Mouse (Mus musculus) lung, postnatal 0 days (tissue): ENCODE results near the gene Rprd2.
A peak's percentile ranks its signal among the peaks of the same experiment; 100 is the strongest.

ENCODE experiments used
- CTCF ChIP-seq: IDR thresholded peaks from 2 replicates; pipeline ENCODE4 v1.5.1; 2016; ENCODE audit warnings: antibody characterized with exemption, mild to moderate bottlenecking
- EP300 ChIP-seq: IDR thresholded peaks from 2 replicates; pipeline ENCODE4 v1.6.1; 2016; ENCODE audit warnings: antibody characterized with exemption, mild to moderate bottlenecking, control low read depth

DNA sequence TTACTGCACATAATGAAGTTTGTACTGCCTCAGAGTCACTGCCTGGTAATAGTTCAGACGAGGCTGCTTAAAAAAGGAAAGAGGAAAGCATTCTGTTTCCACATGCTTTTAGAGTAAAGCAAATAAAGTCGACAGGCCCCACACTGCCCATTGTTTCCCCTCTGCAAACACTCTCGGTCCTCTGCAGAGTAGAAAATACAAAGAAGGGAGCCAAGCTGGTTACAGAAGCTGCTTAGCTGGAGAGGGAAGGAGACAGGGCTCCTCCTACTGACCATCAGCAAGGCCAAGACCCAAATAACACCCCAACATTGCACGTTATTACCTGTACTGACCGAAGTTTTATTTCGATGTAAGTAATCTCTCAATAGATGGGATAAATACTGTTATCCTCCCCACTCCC is 55.7 kb downstream of the Rprd2 start:
- peak; percentile 56 for TF ChIP-seq CTCF
- no peak for TF ChIP-seq EP300
